Mouse (Mus musculus) G1E (cell line): ENCODE results near the gene Wwox.

ENCODE experiments used
- CTCF ChIP-seq: IDR thresholded peaks from 2 replicates; pipeline ENCODE4 v1.5.1; 2012; ENCODE audit warnings: low read depth, low read length, inconsistent platforms, mixed read lengths
- GATA1 ChIP-seq: IDR thresholded peaks from 2 replicates; pipeline ENCODE4 v1.6.1; 2012; ENCODE audit warnings: borderline replicate concordance, low read length, inconsistent platforms, mixed read lengths
- POLR2AphosphoS5 ChIP-seq: IDR thresholded peaks from 2 replicates; pipeline ENCODE4 v1.6.1; 2012; ENCODE audit warnings: low read depth, low read length, inconsistent platforms; ENCODE audit not compliant: insufficient replicate concordance

- TF ChIP-seq CTCF: no peak
- TF ChIP-seq GATA1: no peak
- TF ChIP-seq POLR2AphosphoS5: no peak
Measured at GRCm38 (mm10) chr8:115312371-115312770, 872.9 kb downstream of the Wwox start.
